Mouse (Mus musculus): Measurements from ENCODE around the gene Rnaseh2a.

DNA sequence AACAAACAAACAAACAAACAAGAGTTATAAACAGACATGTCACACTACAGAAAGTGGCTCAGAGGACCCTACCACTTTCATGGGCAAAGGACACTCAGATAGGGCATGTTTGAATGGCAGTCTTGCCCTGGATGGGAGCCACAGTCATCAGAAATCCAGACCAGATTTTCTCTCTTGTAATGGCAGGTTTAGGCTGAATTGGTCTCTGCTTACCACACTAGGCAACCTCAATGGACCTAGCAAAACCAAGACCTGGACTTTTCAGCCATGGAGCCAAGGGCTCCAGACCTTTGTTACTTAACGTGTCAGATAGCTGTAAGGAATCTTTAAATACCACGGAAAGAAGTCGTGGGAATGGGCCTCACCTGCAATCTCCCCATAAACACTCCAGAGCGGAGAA, 25.9 kb downstream of the Rnaseh2a start:
- TF ChIP-seq CTCF (IDR thresholded peaks at IDR 0.05; ENCODE audit: borderline replicate concordance, insufficient read depth, low read depth, low read length) = no peak
- no peak for TF ChIP-seq POLR2A (IDR thresholded peaks at IDR 0.05; ENCODE audit: borderline replicate concordance, insufficient read depth, low read length)
